Mouse (Mus musculus) thymus, adult 2 months (tissue): ENCODE data around the gene Ankrd63.

Experiments used
- CTCF ChIP-seq: fragments of 200-500 bp; IDR thresholded peaks from 2 replicates; pipeline ENCODE4 v1.5.1; 2012; ENCODE audit warnings: mild to moderate bottlenecking, control low read depth, low read length, moderate library complexity, borderline replicate concordance; ENCODE audit not compliant: control insufficient read depth, poor library complexity, insufficient read depth; ENCODE audit errors: extremely low read depth
- POLR2A ChIP-seq: fragments of 200-500 bp; IDR thresholded peaks from 2 replicates; pipeline ENCODE4 v1.6.1; 2012; ENCODE audit warnings: mild to moderate bottlenecking, low read length, control low read depth, moderate library complexity; ENCODE audit not compliant: control insufficient read depth, poor library complexity, insufficient read depth; ENCODE audit errors: extremely low read depth

- TF ChIP-seq POLR2A = no peak
- TF ChIP-seq CTCF = no peak
These were observed 49.0 kb upstream of the Ankrd63 start for GRCm38 (mm10) chr2:118752792-118753108.
